Mouse (Mus musculus): ENCODE data around the gene Nprl3.

Nprl3 gene

GRCm38 (mm10) chr11:32194626-32195025 is 72.9 kb downstream of the Nprl3 start:
- DNase-seq: no peak

GRCm38 (mm10) chr11:32194086-32194485 is 73.4 kb downstream of the Nprl3 start:
- DNase-seq: no peak

GRCm38 (mm10) chr11:32193156-32193555 is 74.4 kb downstream of the Nprl3 start:
- DNase-seq: no peak

GRCm38 (mm10) chr11:32190603-32191110 is 76.8 kb downstream of the Nprl3 start:
- no peak for DNase-seq

GRCm38 (mm10) chr11:32190119-32190518 is 77.4 kb downstream of the Nprl3 start:
- DNase-seq: peak in 1 of 2 experiments; percentile 44

GRCm38 (mm10) chr11:32189434-32189833 is 78.1 kb downstream of the Nprl3 start:
- no peak for DNase-seq

GRCm38 (mm10) chr11:32188881-32189280 is 78.6 kb downstream of the Nprl3 start:
- no peak for DNase-seq

- DNase-seq: no peak
These were observed 80.3 kb downstream of the Nprl3 start for GRCm38 (mm10) chr11:32187256-32187655.

GRCm38 (mm10) chr11:32186031-32186430 is 81.5 kb downstream of the Nprl3 start:
- no peak for DNase-seq

- DNase-seq: no peak
These were observed 83.0 kb downstream of the Nprl3 start for GRCm38 (mm10) chr11:32184469-32184868.

- DNase-seq: peak; percentile 89
These were observed 85.3 kb downstream of the Nprl3 start for GRCm38 (mm10) chr11:32181973-32182868.

GRCm38 (mm10) chr11:32181246-32181645 is 86.3 kb downstream of the Nprl3 start:
- DNase-seq: no peak

- DNase-seq: no peak
These were observed 89.0 kb downstream of the Nprl3 start for GRCm38 (mm10) chr11:32178506-32178905.

Data from kidney, postnatal 4 days (tissue).